Mouse (Mus musculus) CH12.LX (cell line): ENCODE measurements around the gene Pars2. TPM values are rescaled to one million over a fixed set of nuclear protein-coding genes. Genes with fewer than 3 reads are reported as not detected.

Experiments used
- DNase-seq: peaks from one replicate; pipeline ENCODE4 v3.0.0-alpha.2; 2013; ENCODE audit errors: extremely low read depth
- H3K27ac ChIP-seq: 2 replicates; pipeline ENCODE4 v1.5.1; 2012; ENCODE audit warnings: low read depth, mild to moderate bottlenecking, control low read depth, moderate library complexity; ENCODE audit not compliant: insufficient read depth
- H3K27me3 ChIP-seq: replicated peaks from 2 replicates; pipeline ENCODE3; 2012; ENCODE audit warnings: inconsistent platforms
- H3K36me3 ChIP-seq, 2 experiments: replicated peaks in 1 of 2; 2 replicates each; pipeline versions ENCODE3 to v1.6.1; 2012; ENCODE audit warnings: inconsistent platforms in 1 of 2, low read length in 1 of 2, mild to moderate bottlenecking in 1 of 2, mixed read lengths in 1 of 2, moderate library complexity in 1 of 2; ENCODE audit not compliant: control insufficient read depth in 1 of 2, insufficient read depth in 1 of 2
- H3K4me1 ChIP-seq, 2 experiments: 2 replicates each; pipeline ENCODE4 v1.6.1; 2012; ENCODE audit warnings: inconsistent platforms in 1 of 2, moderate library complexity in 1 of 2; ENCODE audit not compliant: insufficient read depth in 2 of 2, control insufficient read depth in 1 of 2
- H3K4me2 ChIP-seq: 2 replicates; pipeline ENCODE4 v1.6.1; 2012; ENCODE audit warnings: low read depth, mild to moderate bottlenecking, control low read depth; ENCODE audit not compliant: poor library complexity, insufficient read depth, severe bottlenecking
- H3K4me3 ChIP-seq, 3 experiments: fragments of 150-350 bp in 1 of 3; sonication (generic) in 1 of 3; replicated peaks in 1 of 3; 2 replicates each; pipeline versions ENCODE3 to v1.5.1; 2011 to 2012; ENCODE audit warnings: low read depth in 2 of 3, low read length in 2 of 3, mild to moderate bottlenecking in 2 of 3, moderate library complexity in 2 of 3, control low read depth in 1 of 3, improper control_type of control experiment in 1 of 3, inconsistent platforms in 1 of 3, mixed read lengths in 1 of 3; ENCODE audit not compliant: poor library complexity in 1 of 3
- H3K79me2 ChIP-seq: replicated peaks from 2 replicates; pipeline ENCODE4 v1.6.1; 2012; ENCODE audit warnings: mild to moderate bottlenecking, moderate library complexity; ENCODE audit not compliant: control insufficient read depth, poor library complexity, insufficient read depth, severe bottlenecking; ENCODE audit errors: extremely low read depth
- H3K9ac ChIP-seq: 2 replicates; pipeline ENCODE4 v1.6.1; 2012; ENCODE audit warnings: low read depth, mild to moderate bottlenecking, control low read depth, moderate library complexity; ENCODE audit not compliant: insufficient read depth
- H3K9me3 ChIP-seq: replicated peaks from 2 replicates; pipeline ENCODE3; 2012; ENCODE audit warnings: low read length, inconsistent platforms, mixed read lengths
- BHLHE40 ChIP-seq: IDR thresholded peaks from 2 replicates; pipeline ENCODE4 v1.6.1; 2011; ENCODE audit warnings: mild to moderate bottlenecking, low read depth, low read length, improper control_type of control experiment
- CHD1 ChIP-seq: IDR thresholded peaks from 2 replicates; pipeline ENCODE4 v1.6.1; 2012; ENCODE audit warnings: low read depth, low read length, improper control_type of control experiment, inconsistent platforms
- CTCF ChIP-seq, 2 experiments: IDR thresholded peaks in 1 of 2; conservative IDR thresholded peaks in 1 of 2; 2 replicates each; pipeline ENCODE4 v1.5.1; 2011 to 2012; ENCODE audit warnings: low read depth in 2 of 2, low read length in 2 of 2, improper control_type of control experiment in 1 of 2, inconsistent platforms in 1 of 2, mild to moderate bottlenecking in 1 of 2, moderate library complexity in 1 of 2
- ELF1 ChIP-seq: IDR thresholded peaks from 2 replicates; pipeline ENCODE4 v1.6.1; 2014; ENCODE audit warnings: low read depth, mild to moderate bottlenecking, inconsistent platforms, low read length, improper control_type of control experiment
- ETS1 ChIP-seq: conservative IDR thresholded peaks from 2 replicates; pipeline ENCODE4 v1.6.1; 2012; ENCODE audit warnings: low read depth, mild to moderate bottlenecking, inconsistent platforms, low read length, improper control_type of control experiment, moderate library complexity
- GABPA ChIP-seq: IDR thresholded peaks from 2 replicates; pipeline ENCODE4 v1.6.1; 2012; ENCODE audit warnings: low read depth, low read length, improper control_type of control experiment, inconsistent platforms; ENCODE audit not compliant: insufficient replicate concordance
- IRF4 ChIP-seq: IDR thresholded peaks from 2 replicates; pipeline ENCODE4 v1.6.1; 2014; ENCODE audit warnings: low read depth, mild to moderate bottlenecking, inconsistent platforms, low read length, improper control_type of control experiment
- JUN ChIP-seq: IDR thresholded peaks from 2 replicates; pipeline ENCODE4 v1.6.1; 2011; ENCODE audit warnings: low read depth, mild to moderate bottlenecking, low read length, improper control_type of control experiment, moderate library complexity; ENCODE audit not compliant: insufficient read depth
- MAFK ChIP-seq: IDR thresholded peaks from 2 replicates; pipeline ENCODE4 v1.6.1; 2011; ENCODE audit warnings: low read length, improper control_type of control experiment; ENCODE audit not compliant: insufficient replicate concordance
- MAX ChIP-seq: IDR thresholded peaks from 2 replicates; pipeline ENCODE4 v1.6.1; 2011; ENCODE audit warnings: low read length, improper control_type of control experiment
- MXI1 ChIP-seq: IDR thresholded peaks from 2 replicates; pipeline ENCODE4 v1.6.1; 2011; ENCODE audit warnings: mild to moderate bottlenecking, low read depth, low read length, improper control_type of control experiment
- PAX5 ChIP-seq: IDR thresholded peaks from 2 replicates; pipeline ENCODE4 v1.6.1; 2012; ENCODE audit warnings: low read length, inconsistent platforms, mixed read lengths
- POLR2A ChIP-seq: IDR thresholded peaks from 2 replicates; pipeline ENCODE4 v1.6.1; 2011; ENCODE audit warnings: low read depth, mild to moderate bottlenecking, improper control_type of control experiment, low read length
- POLR2AphosphoS2 ChIP-seq: IDR thresholded peaks from 2 replicates; pipeline ENCODE4 v1.6.1; 2011; ENCODE audit warnings: low read depth, low read length, improper control_type of control experiment
- RCOR1 ChIP-seq: conservative IDR thresholded peaks from 2 replicates; pipeline ENCODE4 v1.6.1; 2012; ENCODE audit warnings: low read depth, mild to moderate bottlenecking, inconsistent platforms, low read length, improper control_type of control experiment
- SIN3A ChIP-seq: IDR thresholded peaks from 2 replicates; pipeline ENCODE4 v1.6.1; 2012; ENCODE audit warnings: low read length, improper control_type of control experiment, inconsistent platforms
- SMC3 ChIP-seq: IDR thresholded peaks from 2 replicates; pipeline ENCODE4 v1.6.1; 2011; ENCODE audit warnings: low read depth, low read length, improper control_type of control experiment
- TBP ChIP-seq: conservative IDR thresholded peaks from 2 replicates; pipeline ENCODE4 v1.6.1; 2011; ENCODE audit warnings: low read depth, low read length, improper control_type of control experiment
- TCF12 ChIP-seq: IDR thresholded peaks from 2 replicates; pipeline ENCODE4 v1.6.1; 2014; ENCODE audit warnings: low read depth, mild to moderate bottlenecking, inconsistent platforms, low read length, improper control_type of control experiment
- USF1 ChIP-seq: IDR thresholded peaks from 2 replicates; pipeline ENCODE4 v1.6.1; 2014; ENCODE audit warnings: low read depth, mild to moderate bottlenecking, inconsistent platforms, low read length, improper control_type of control experiment
- ZKSCAN1 ChIP-seq: IDR thresholded peaks from 2 replicates; pipeline ENCODE4 v1.6.1; 2012; ENCODE audit warnings: low read depth, inconsistent platforms, low read length, improper control_type of control experiment, borderline replicate concordance
- ZNF384 ChIP-seq: IDR thresholded peaks from 2 replicates; pipeline ENCODE4 v1.6.1; 2012; ENCODE audit warnings: low read depth, low read length, improper control_type of control experiment, inconsistent platforms
- dilution Hi-C: fragments of 300-500 bp; cut with MboI; formaldehyde crosslinking; loops from 2 replicates; pipeline ENCODE4 v1.14.3; 2020; ENCODE audit warnings: low sequenced_read_pairs; ENCODE audit not compliant: extremely low pct_unique_long_range_greater_than_20kb, extremely low pct_ligation_motif_present
- in situ Hi-C: fragments of 300-500 bp; cut with MboI; formaldehyde crosslinking; loops from 3 replicates; pipeline ENCODE4 v1.14.3; 2019; ENCODE audit warnings: low sequenced_read_pairs, low pct_ligation_motif_present, low pct_unique_long_range_greater_than_20kb, mixed read lengths
- polyA plus RNA-seq: library from polyadenylated mRNA; unstranded; fragments of >175 nt; gene quantifications from 2 replicates; pipeline ENCODE4 v1.2.1, GENCODE M21; 2012; ENCODE audit warnings: low read depth; ENCODE audit not compliant: insufficient read length
- total RNA-seq, 2 experiments: library from RNA; depleted of rRNA; stranded (reverse); fragments of 300-350 nt in 1 of 2; fragments of >200 nt in 1 of 2; gene quantifications; 2 replicates each; pipeline ENCODE4 v1.2.3; 2012 to 2014

Pars2 gene
- total and polyA plus RNA-seq, 3 experiments, result 9.3 to 17.1 (median 13.0) TPM

DNA sequence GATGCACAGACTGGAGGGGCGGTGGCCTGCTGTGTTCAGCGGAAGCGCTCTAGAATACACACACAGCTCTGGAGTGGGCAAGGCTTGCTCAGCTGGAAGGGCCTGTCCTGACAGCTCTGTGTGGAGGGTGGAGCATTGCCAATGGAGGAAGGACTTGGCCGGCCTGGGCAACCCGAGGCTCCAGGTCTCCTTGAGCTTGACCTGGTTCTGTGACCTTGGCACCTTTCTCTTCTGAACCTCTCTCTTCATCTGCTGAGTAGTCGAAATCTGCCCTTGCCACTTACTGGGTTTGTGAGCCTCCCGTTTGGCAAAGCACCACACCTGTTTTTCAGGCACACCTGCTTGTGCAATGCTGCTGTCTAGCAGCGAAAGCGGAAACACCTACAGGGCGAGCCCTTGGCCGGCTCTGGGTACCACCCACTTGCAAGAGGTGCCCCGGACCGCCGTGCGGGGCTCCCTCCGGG, 28.8 kb upstream of the Pars2 start, which contains the start of gene Ttc22:
TSS of gene Ttc22 (plus strand) at position 403 of the 464 bp plus-strand sequence.
- DNase-seq, result no peak
- H3K79me2 ChIP-seq, result no peaks in the 10 kb centered on the region
- no peak within 1 kb of the TSS for H3K9ac ChIP-seq
- dilution Hi-C loops, result no loop called here
- no peaks in the 10 kb centered on the region for H3K36me3 ChIP-seq
- H3K27ac ChIP-seq, result no peak within 1 kb of the TSS
- no peaks in the 10 kb centered on the region for H3K9me3 ChIP-seq
- peaks cover under 1 to 2% of the 10 kb centered on the region in 2 experiments; a peak in 1 of 4 replicates for H3K4me1 ChIP-seq
- in situ Hi-C loops, result no loop called here
- 0 out of 2 replicates have a peak within 1 kb of the TSS, but pooled peaks have one; percentile 47 for H3K4me2 ChIP-seq
- TF ChIP-seq POLR2A, result no peak
- TF ChIP-seq ZKSCAN1, result no peak
- TF ChIP-seq MAFK, result no peak
- TF ChIP-seq RCOR1, result no peak
- no peak for TF ChIP-seq USF1
- TF ChIP-seq BHLHE40, result no peak
- no peak for TF ChIP-seq MAX
- no peak for TF ChIP-seq TBP
- TF ChIP-seq PAX5, result no peak
- TF ChIP-seq CTCF (conservative IDR thresholded peaks at IDR 0.05 in 1 of 2, IDR thresholded peaks at IDR 0.05 in 1 of 2; ENCODE audit: low read depth in 2 of 2, low read length in 2 of 2), result no peak
- TF ChIP-seq POLR2AphosphoS2, result no peak
- TF ChIP-seq GABPA, result no peak
- no peak for TF ChIP-seq CHD1
- no peak for TF ChIP-seq TCF12
- H3K27me3 ChIP-seq, result peaks cover 52% of the 10 kb centered on the region
- H3K4me3 ChIP-seq, result no peak within 1 kb of the TSS

- dilution Hi-C loops (no loop called here), in situ Hi-C loops (no loop called here)
- H3K27me3 ChIP-seq, result peaks cover 57% of the 10 kb centered on the region
- no peaks in the 10 kb centered on the region for H3K9me3 ChIP-seq
- DNase-seq, result no peak
- no peak for TF ChIP-seq ZKSCAN1
- TF ChIP-seq GABPA, result no peak
- TF ChIP-seq, all 38 proteins: peak for 0
- H3K4me2 ChIP-seq, result no peak overlapping the region
- no peak overlapping the region for H3K9ac ChIP-seq
- no peaks in the 10 kb centered on the region for H3K79me2 ChIP-seq
- H3K4me3 ChIP-seq, result no peak overlapping the region
- H3K27ac ChIP-seq, result no peak overlapping the region
- no peaks in the 10 kb centered on the region for H3K36me3 ChIP-seq
- H3K4me1 ChIP-seq, result no peaks in the 10 kb centered on the region
Observed at GRCm38 (mm10) chr4:106622712-106623111, 28.2 kb upstream of the Pars2 start.

DNA sequence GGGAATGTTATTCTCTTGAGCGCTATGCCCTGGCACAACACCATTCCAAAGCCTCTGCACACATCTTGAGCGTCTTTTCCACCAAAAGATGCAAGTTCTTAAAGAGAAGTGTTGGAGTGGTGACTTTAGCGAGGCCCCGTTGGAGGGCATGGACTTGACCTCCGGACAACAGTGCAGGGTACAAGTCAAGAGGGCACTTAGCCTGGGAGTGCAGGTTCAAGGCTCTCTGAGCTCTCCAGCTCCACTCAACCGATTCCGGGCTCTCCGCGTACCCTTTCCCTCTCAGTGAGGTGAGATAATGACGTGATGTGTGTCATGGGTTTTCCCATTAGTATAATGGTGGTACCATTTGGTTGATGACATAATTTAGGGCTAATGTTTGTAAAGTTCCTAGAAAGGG, 26.6 kb upstream of the Pars2 start:
- peaks cover 0 to 7% of the 10 kb centered on the region in 2 experiments; a peak in 2 of 4 replicates for H3K4me1 ChIP-seq
- H3K79me2 ChIP-seq, result no peaks in the 10 kb centered on the region
- TF ChIP-seq RCOR1 (no peak), MAX (no peak), SIN3A (no peak), ETS1 (no peak), ELF1 (no peak), IRF4 (no peak), SMC3 (no peak), ZNF384 (no peak), GABPA (no peak), TCF12 (no peak), USF1 (no peak), JUN (no peak), MXI1 (no peak), ZKSCAN1 (no peak)
- TF ChIP-seq, all 38 proteins: peak for 0
- no peak for DNase-seq
- in situ Hi-C loops, result no loop called here
- no peak overlapping the region for H3K4me2 ChIP-seq
- H3K9ac ChIP-seq, result no peak overlapping the region
- peaks cover 67% of the 10 kb centered on the region for H3K27me3 ChIP-seq
- no peak overlapping the region for H3K27ac ChIP-seq
- H3K4me3 ChIP-seq, result no peak overlapping the region
- H3K9me3 ChIP-seq, result no peaks in the 10 kb centered on the region
- dilution Hi-C loops, result no loop called here
- no peaks in the 10 kb centered on the region for H3K36me3 ChIP-seq
